Mouse (Mus musculus): ENCODE measurements around the gene Olfr160. TPM values are rescaled to one million over a fixed set of nuclear protein-coding genes. Genes with fewer than 3 reads are reported as not detected.

Olfr160 gene
- total RNA-seq, 4 experiments from 2014 or later, result not detected

Other genes starting within 250 kb of the Olfr160 start
- gene Msantd2, start 226.9 kb downstream of the Olfr160 start, total RNA-seq (2022), result 10 to 100 TPM; 19.8 to 24.6 (median 22.9) TPM
- 10 to 100 TPM; 16.1 to 20.5 (median 16.6) TPM for gene Esam, start 188.2 kb downstream of the Olfr160 start, total RNA-seq (2022)
- gene Vsig2, start 177.0 kb downstream of the Olfr160 start, total RNA-seq (2022), result 1 to 10 TPM; 2.8 to 4.6 (median 3.8) TPM
- 1,000 to 10,000 TPM; 1,419 to 1,602 (median 1,517) TPM for gene Nrgn, start 163.3 kb downstream of the Olfr160 start, total RNA-seq (2022)
- 10 to 100 TPM; 15.0 to 18.3 (median 16.8) TPM for gene Siae, start 160.6 kb downstream of the Olfr160 start, total RNA-seq (2022)
- gene Spa17, start 102.5 kb downstream of the Olfr160 start, total RNA-seq (2022), result 1 to 10 TPM in 3 of 4 experiments, under 1 TPM in 1; 0.57 to 2.5 (median 2.1) TPM
- 10 to 100 TPM; 46.2 to 55.5 (median 51.5) TPM for gene Tbrg1, start 58.9 kb downstream of the Olfr160 start, total RNA-seq (2022)
- gene Panx3, start 47.0 kb downstream of the Olfr160 start, total RNA-seq (2022), result not detected
- gene Olfr874, start 28.9 kb upstream of the Olfr160 start, total RNA-seq (2022), result not detected
- gene Olfr875, start 55.6 kb upstream of the Olfr160 start, total RNA-seq (2022), result not detected
- not detected for gene Olfr876, start 86.8 kb upstream of the Olfr160 start, total RNA-seq (2022)
- gene Olfr877, start 138.0 kb upstream of the Olfr160 start, total RNA-seq (2022), result not detected
- not detected for gene Olfr145, start 180.5 kb upstream of the Olfr160 start, total RNA-seq (2022)
- gene Olfr878, start 201.6 kb upstream of the Olfr160 start, total RNA-seq (2022), result under 1 TPM in 2 of 4 experiments, not detected in 2; 0.13 to 0.21 TPM

Data from left cerebral cortex, adult 8-10 months (tissue).